Mouse (Mus musculus) embryo, embryonic 11 days (tissue): Measurements from ENCODE around the gene Gm3685.
"Not testable (repeated sequence)": the region's sequence is repeated elsewhere in the genome, so short reads cannot be mapped to it uniquely, and the experiment has no call there.

Source experiments
- DNase-seq: peaks from one replicate; pipeline ENCODE4 v3.0.0-alpha.2; 2015

The Gm3685 gene

GRCm38 (mm10) chr14:7044870-7045269 is at the start of gene Gm3685:
Gene Gm3685 (minus strand): TSS chr14:7044970.
- not testable (repeated sequence) for DNase-seq

DNA sequence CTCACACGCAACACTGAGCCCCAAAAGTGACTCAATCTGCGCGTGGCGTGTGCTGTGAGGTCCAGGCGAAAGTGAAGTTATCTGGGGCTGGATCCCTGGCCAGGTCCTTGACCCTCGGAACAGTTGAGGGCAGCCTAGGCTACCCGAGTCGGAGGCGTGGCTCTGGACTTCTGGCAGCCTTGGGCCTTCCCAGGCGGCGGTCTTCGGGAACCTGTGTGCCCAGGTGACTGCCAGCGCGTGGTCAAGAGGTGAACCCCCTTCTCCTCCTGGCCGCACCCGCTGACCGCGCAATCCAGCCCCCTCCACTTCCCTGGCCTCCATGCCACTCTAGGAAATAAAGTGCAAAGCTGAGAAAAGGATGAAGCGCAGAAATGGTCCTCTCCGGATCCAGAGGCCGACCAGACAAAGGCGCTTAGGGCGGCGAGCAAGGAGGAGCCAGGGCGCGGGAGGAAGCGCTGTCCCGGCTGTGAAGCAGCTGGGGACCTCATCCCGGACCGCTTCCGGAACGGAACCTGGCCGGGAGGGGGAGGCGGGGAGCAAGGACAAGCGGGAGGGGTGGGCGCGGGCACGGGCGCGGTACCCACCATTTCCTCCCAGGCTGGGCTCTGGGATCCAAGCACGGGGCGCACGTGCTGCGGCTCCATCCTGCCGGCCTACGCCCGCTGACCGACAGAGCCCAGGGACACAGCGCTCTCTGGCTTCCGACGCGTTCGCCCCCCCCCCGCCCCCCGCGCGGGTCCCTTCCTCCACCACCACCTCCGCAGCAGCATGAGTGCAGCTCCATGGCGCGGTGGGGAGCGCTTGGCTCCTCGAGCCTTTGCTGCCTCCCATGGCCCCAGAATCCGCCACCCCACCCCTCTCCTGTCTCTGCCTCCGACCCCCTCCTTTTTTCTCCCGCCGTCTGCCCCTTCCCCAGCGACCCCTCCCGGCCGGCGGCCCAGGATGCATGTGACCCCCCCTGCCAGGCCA is 17.7 kb downstream of the Gm3685 start, which contains the start of gene Gm10406:
Gene Gm10406, minus strand, starts transcription at position 669 of the 969 bp plus-strand sequence.
- peak; percentile 40 for DNase-seq

- DNase-seq, result not testable (repeated sequence)
Measured at GRCm38 (mm10) chr14:7026274-7026673, 18.5 kb downstream of the Gm3685 start.
